Mouse (Mus musculus) lung, embryonic 14.5 days (tissue): ENCODE measurements at regions not wholly inside any gene's neighbourhood (a gene's known extent, or its start where the extent isn't known, plus 50 kb on each side); places are given as distances from the start of the nearest gene placed in this dataset.
"Not testable (repeated sequence)": the region's sequence is repeated elsewhere in the genome, so short reads cannot be mapped to it uniquely, and the experiment has no call there.

Source experiments
- ATAC-seq: fragments of 200-750 bp; cut with Nextera tagmentation; 2 replicates; pipeline ENCODE4 v1.8.0; 2017; ENCODE audit warnings: mild to moderate bottlenecking, moderate TSS enrichment, moderate library complexity; ENCODE audit not compliant: insufficient read depth
- DNase-seq: peaks from one replicate; pipeline ENCODE4 v3.0.0-alpha.2; 2015
- H3K27ac ChIP-seq: fragments of 300-500 bp; sonication (generic); 2 replicates; pipeline ENCODE4 v1.5.1; 2014; ENCODE audit warnings: low read depth, mild to moderate bottlenecking, moderate library complexity
- H3K27me3 ChIP-seq: fragments of 300-500 bp; sonication (generic); 2 replicates; pipeline ENCODE4 v1.6.1; 2014; ENCODE audit warnings: low read length, control low read depth; ENCODE audit not compliant: insufficient read depth
- H3K36me3 ChIP-seq: fragments of 300-500 bp; sonication (generic); 2 replicates; pipeline ENCODE4 v1.6.1; 2014; ENCODE audit warnings: control low read depth; ENCODE audit not compliant: insufficient read depth
- H3K4me1 ChIP-seq: fragments of 300-500 bp; sonication (generic); 2 replicates; pipeline ENCODE4 v1.6.1; 2014; ENCODE audit warnings: antibody characterized with exemption, control low read depth; ENCODE audit not compliant: insufficient read depth
- H3K4me2 ChIP-seq: fragments of 300-500 bp; sonication (generic); 2 replicates; pipeline ENCODE4 v1.6.1; 2014; ENCODE audit warnings: mild to moderate bottlenecking
- H3K4me3 ChIP-seq: fragments of 300-500 bp; sonication (generic); 2 replicates; pipeline ENCODE4 v1.5.1; 2014; ENCODE audit warnings: low read depth, low read length
- H3K9ac ChIP-seq: fragments of 300-500 bp; sonication (generic); 2 replicates; pipeline ENCODE4 v1.6.1; 2014
- H3K9me3 ChIP-seq: fragments of 300-500 bp; sonication (generic); 2 replicates; pipeline ENCODE4 v1.6.1; 2016; ENCODE audit warnings: low read depth, low read length, control low read depth
- CTCF ChIP-seq: IDR thresholded peaks from 2 replicates; pipeline ENCODE4 v1.5.1; 2016; ENCODE audit warnings: antibody characterized with exemption, low read depth
- WGBS: fragments of 180-500 bp; shearing (Covaris S2); extraction: QIAGEN DNeasy Blood & Tissue Kit; methylation state at CpG from one replicate; pipeline ENCODE4 v1.1.7; 2014; 5-methylcytosine and 5-hydroxymethylcytosine counted together

- no peak overlapping the region for H3K9ac ChIP-seq
- no peak for ATAC-seq
- no peak overlapping the region for H3K4me3 ChIP-seq
- DNase-seq = no peak
- no peaks in the 10 kb centered on the region for H3K9me3 ChIP-seq
- no peak overlapping the region for H3K27ac ChIP-seq
- no peaks in the 10 kb centered on the region for H3K36me3 ChIP-seq
- no peak overlapping the region for H3K4me2 ChIP-seq
- 84% methylated on average over 8 of the region's 8 CpGs for WGBS
- H3K27me3 ChIP-seq = no peaks in the 10 kb centered on the region
- TF ChIP-seq CTCF = no peak
- H3K4me1 ChIP-seq = no peaks in the 10 kb centered on the region
Measured at GRCm38 (mm10) chr5:100279474-100279873, 119.9 kb upstream of the Tmem150c start.

GRCm38 (mm10) chr5:100274674-100275073, 115.1 kb upstream of the Tmem150c start:
- Histone ChIP-seq H3K9ac (no peak overlapping the region), H3K9me3 (no peaks in the 10 kb centered on the region), H3K4me1 (no peaks in the 10 kb centered on the region), H3K27ac (no peak overlapping the region), H3K4me3 (no peak overlapping the region), H3K27me3 (no peaks in the 10 kb centered on the region), H3K4me2 (no peak overlapping the region), H3K36me3 (no peaks in the 10 kb centered on the region)
- TF ChIP-seq CTCF = no peak
- ATAC-seq (no peak), DNase-seq (no peak)
- 57% methylated on average over 4 of the region's 4 CpGs for WGBS

- not testable (repeated sequence) for H3K36me3 ChIP-seq, H3K27me3 ChIP-seq, H3K4me1 ChIP-seq, H3K4me3 ChIP-seq, DNase-seq, H3K27ac ChIP-seq, H3K4me2 ChIP-seq, H3K9ac ChIP-seq, H3K9me3 ChIP-seq, ATAC-seq
- WGBS = 87% methylated on average over 9 of the region's 9 CpGs
Measured at GRCm38 (mm10) chr5:100271975-100272374, 112.4 kb upstream of the Tmem150c start.

- Histone ChIP-seq H3K9me3 (no peaks in the 10 kb centered on the region), H3K4me3 (no peak overlapping the region), H3K9ac (no peak overlapping the region), H3K4me1 (no peaks in the 10 kb centered on the region), H3K36me3 (no peaks in the 10 kb centered on the region), H3K4me2 (no peak overlapping the region), H3K27me3 (no peaks in the 10 kb centered on the region), H3K27ac (no peak overlapping the region)
- ATAC-seq = no peak
- no peak for DNase-seq
- 53% methylated on average over 12 of the region's 12 CpGs for WGBS
- no peak for TF ChIP-seq CTCF
Measured at GRCm38 (mm10) chr5:100270841-100271686, 111.5 kb upstream of the Tmem150c start.

- 55% methylated on average over 8 of the region's 8 CpGs for WGBS
- Histone ChIP-seq H3K27me3 (no peaks in the 10 kb centered on the region), H3K9me3 (no peaks in the 10 kb centered on the region), H3K9ac (no peak overlapping the region), H3K27ac (no peak overlapping the region), H3K36me3 (no peaks in the 10 kb centered on the region), H3K4me1 (no peaks in the 10 kb centered on the region), H3K4me3 (no peak overlapping the region), H3K4me2 (no peak overlapping the region)
- DNase-seq (no peak), ATAC-seq (no peak)
- TF ChIP-seq CTCF = no peak
Measured at GRCm38 (mm10) chr5:100268111-100268878, 108.7 kb upstream of the Tmem150c start.

GRCm38 (mm10) chr5:100266671-100267510, 107.3 kb upstream of the Tmem150c start:
- H3K9ac ChIP-seq = no peak overlapping the region
- H3K36me3 ChIP-seq = no peaks in the 10 kb centered on the region
- 43% methylated on average over 17 of the region's 17 CpGs for WGBS
- no peaks in the 10 kb centered on the region for H3K27me3 ChIP-seq
- H3K4me3 ChIP-seq = no peak overlapping the region
- DNase-seq (peak; percentile 28), ATAC-seq (peak; percentile 35; the same call in 1 of the 2 replicates)
- H3K27ac ChIP-seq = 0 out of 2 replicates have a peak overlapping the region, but pooled peaks have one; percentile 18
- no peak overlapping the region for H3K4me2 ChIP-seq
- no peaks in the 10 kb centered on the region for H3K4me1 ChIP-seq
- H3K9me3 ChIP-seq = no peaks in the 10 kb centered on the region
- TF ChIP-seq CTCF = no peak
